Mouse (Mus musculus) small intestine, adult 2 months (tissue): ENCODE data around the gene Grhpr. TPM values are rescaled to one million over a fixed set of nuclear protein-coding genes. Genes with fewer than 3 reads are reported as not detected.
A peak's percentile ranks its signal among the peaks of the same experiment; 100 is the strongest.

Source experiments
- H3K27ac ChIP-seq: fragments of 200-500 bp; 2 replicates; pipeline ENCODE4 v1.5.1; 2012; ENCODE audit warnings: low read depth, low read length, control low read depth, inconsistent platforms; ENCODE audit not compliant: insufficient read depth
- H3K27me3 ChIP-seq: fragments of 200-500 bp; 2 replicates; pipeline ENCODE4 v1.6.1; 2012; ENCODE audit warnings: mild to moderate bottlenecking, moderate library complexity, low read length, inconsistent platforms; ENCODE audit not compliant: control insufficient read depth, insufficient read depth
- H3K36me3 ChIP-seq: fragments of 200-500 bp; 2 replicates; pipeline ENCODE4 v1.6.1; 2012; ENCODE audit warnings: mild to moderate bottlenecking, low read length, control low read depth, inconsistent platforms; ENCODE audit not compliant: control insufficient read depth, insufficient read depth
- H3K4me1 ChIP-seq: fragments of 200-500 bp; 2 replicates; pipeline ENCODE4 v1.6.1; 2012; ENCODE audit warnings: low read length, inconsistent platforms, mixed read lengths; ENCODE audit not compliant: control insufficient read depth, insufficient read depth, insufficient read length
- H3K4me3 ChIP-seq: fragments of 200-500 bp; 2 replicates; pipeline ENCODE4 v1.5.1; 2012; ENCODE audit warnings: low read depth, mild to moderate bottlenecking, control low read depth, inconsistent platforms, low read length, moderate library complexity
- CTCF ChIP-seq: fragments of 200-500 bp; IDR thresholded peaks from 2 replicates; pipeline ENCODE4 v1.5.1; 2012; ENCODE audit warnings: low read depth, mild to moderate bottlenecking, control low read depth, inconsistent platforms, low read length, moderate library complexity, mixed read lengths; ENCODE audit not compliant: insufficient replicate concordance, insufficient read length; ENCODE audit errors: extremely low read depth
- POLR2A ChIP-seq: fragments of 200-500 bp; IDR thresholded peaks from 2 replicates; pipeline ENCODE4 v1.6.1; 2012; ENCODE audit warnings: low read depth, mild to moderate bottlenecking, control low read depth, inconsistent platforms, low read length, moderate library complexity
- WGBS: fragments of 180-500 bp; shearing (Covaris S2); methylation state at CpG from one replicate; pipeline ENCODE4 v1.1.7; 2018; 5-methylcytosine and 5-hydroxymethylcytosine counted together
- polyA plus RNA-seq: library from polyadenylated mRNA; depleted of rRNA; stranded (reverse); fragments of >200 nt; gene quantifications from 2 replicates; pipeline ENCODE4 v1.2.3, GENCODE M21; 2012

Gene Grhpr
- polyA plus RNA-seq, 1 experiment = 32.9 TPM

DNA sequence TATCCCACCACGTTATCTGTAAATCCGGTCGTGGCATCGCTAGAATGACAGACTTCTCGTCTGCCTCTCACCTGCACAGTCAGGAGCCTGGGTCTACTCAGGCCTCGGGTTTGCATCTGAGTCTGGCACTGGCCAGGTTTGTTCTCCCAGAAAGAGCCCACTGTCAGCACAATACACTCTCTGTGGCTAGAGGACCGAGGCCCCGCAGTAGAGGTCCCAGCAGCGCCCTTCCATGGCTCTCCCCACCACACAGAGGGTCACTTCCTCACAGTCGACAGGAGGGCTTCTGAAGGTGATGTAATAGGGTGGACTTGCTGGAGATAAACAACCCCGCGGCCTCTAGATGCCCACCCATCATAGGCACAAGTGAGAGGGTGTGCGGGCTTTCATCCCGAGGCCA lies 7.3 kb upstream of the Grhpr start:
- Histone ChIP-seq H3K4me3 (peak overlapping the region; percentile 27), H3K4me1 (0 out of 2 replicates have a peak, but pooled peaks cover 3% of the 10 kb centered on the region), H3K27me3 (no peaks in the 10 kb centered on the region), H3K36me3 (no peaks in the 10 kb centered on the region), H3K27ac (no peak overlapping the region)
- TF ChIP-seq CTCF (no peak), POLR2A (no peak)
- 35% methylated on average over 14 of the region's 14 CpGs for WGBS

DNA sequence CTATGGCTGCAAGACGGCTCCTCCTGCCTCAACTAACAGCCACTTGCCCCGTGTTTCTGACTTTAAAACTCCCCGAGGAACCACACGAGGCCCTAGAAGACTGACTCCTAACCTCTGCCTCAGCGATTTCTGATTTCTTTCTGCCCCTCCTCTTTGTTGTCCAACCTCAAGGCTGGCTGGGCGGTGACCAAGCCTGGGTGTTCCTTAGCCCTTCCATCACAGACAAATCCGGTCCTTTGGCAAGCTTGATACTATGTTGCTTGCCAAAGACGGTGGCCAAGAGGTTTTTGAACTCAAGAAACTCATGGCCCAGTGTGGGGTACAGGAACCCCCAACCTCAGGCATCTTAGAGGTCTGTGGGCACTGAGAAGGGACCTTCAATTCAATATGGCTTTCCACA lies 6.9 kb upstream of the Grhpr start:
- no peaks in the 10 kb centered on the region for H3K27me3 ChIP-seq
- no peak for TF ChIP-seq POLR2A
- TF ChIP-seq CTCF = no peak
- 0 out of 2 replicates have a peak, but pooled peaks cover 3% of the 10 kb centered on the region for H3K4me1 ChIP-seq
- H3K36me3 ChIP-seq = no peaks in the 10 kb centered on the region
- no peak overlapping the region for H3K27ac ChIP-seq
- 71% methylated on average over 8 of the region's 8 CpGs for WGBS
- H3K4me3 ChIP-seq = no peak overlapping the region

DNA sequence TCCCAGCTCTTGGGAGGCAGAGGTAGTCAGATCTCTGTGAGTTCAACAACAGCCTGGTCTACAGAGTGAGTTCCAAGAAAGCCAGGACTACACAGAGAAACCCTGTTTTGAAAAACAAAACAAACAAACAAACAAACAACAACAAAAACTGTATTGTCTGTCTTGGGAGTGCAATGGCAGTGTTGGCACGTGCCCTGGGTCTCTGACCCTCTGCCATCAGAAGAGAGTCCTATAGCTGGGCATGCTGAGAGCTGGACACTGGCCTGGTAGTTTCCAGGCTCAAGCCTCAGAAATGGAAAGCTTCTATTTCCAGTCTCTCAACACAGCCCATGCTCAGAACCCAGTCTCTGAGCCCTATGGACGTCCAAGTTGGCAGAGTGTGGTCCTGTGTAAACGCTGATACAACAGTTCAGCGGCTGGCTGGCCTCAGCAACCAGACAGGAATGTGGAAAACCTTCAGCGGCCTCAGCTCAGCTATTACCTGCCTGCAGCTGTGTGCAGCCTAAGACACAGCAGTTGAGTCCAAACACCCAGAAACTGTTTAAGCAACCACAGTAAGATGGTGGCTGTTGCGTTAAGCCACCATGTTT lies 5.1 kb upstream of the Grhpr start:
- H3K36me3 ChIP-seq = no peaks in the 10 kb centered on the region
- WGBS = 66% methylated on average over 6 of the region's 6 CpGs
- no peak overlapping the region for H3K27ac ChIP-seq
- H3K27me3 ChIP-seq = no peaks in the 10 kb centered on the region
- no peak for TF ChIP-seq POLR2A
- no peak for TF ChIP-seq CTCF
- H3K4me3 ChIP-seq = no peak overlapping the region
- H3K4me1 ChIP-seq = peaks cover 3% of the 10 kb centered on the region; the same call in 1 of the 2 replicates

DNA sequence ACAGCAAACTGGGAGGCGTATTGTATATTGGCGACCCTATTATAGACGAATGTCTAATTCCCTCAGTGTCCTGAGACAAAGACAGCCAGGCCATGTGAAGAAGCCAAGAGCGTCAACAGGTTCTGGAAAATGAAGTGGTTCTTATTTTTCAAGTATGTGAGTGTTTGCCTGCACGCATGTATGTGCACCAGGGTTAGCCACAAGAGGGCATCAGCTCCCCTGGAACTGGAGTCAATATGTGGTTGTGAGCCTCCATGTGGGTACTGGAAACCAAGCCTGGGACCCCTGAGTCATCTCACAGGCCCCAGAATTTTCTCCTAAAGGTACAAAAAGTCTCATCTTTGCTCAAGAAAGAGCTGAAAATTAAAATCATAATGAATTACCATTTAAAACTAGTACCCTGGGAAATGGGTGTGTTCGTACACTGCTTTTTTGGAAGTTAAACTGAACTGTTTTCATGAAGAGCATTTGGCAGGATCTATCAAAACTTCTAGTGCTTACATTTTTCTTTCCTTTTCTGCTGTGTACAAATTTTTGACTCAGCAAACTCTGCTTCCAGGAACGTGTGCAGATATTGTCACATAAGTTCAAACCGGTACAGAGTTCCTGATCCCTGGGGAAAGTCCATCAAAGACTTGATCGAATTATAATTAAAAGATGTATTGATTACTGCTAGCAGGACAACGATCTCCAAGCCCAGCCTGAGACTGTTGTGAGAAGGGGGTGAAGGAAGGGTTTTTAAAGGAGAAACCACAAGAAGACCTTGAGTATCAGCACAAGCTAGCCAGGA lies 4.1 kb upstream of the Grhpr start:
- Histone ChIP-seq H3K36me3 (no peaks in the 10 kb centered on the region), H3K27me3 (no peaks in the 10 kb centered on the region), H3K27ac (no peak overlapping the region), H3K4me1 (peaks cover 10% of the 10 kb centered on the region), H3K4me3 (no peak overlapping the region)
- TF ChIP-seq CTCF (no peak), POLR2A (no peak)
- 85% methylated on average over 10 of the region's 10 CpGs for WGBS

DNA sequence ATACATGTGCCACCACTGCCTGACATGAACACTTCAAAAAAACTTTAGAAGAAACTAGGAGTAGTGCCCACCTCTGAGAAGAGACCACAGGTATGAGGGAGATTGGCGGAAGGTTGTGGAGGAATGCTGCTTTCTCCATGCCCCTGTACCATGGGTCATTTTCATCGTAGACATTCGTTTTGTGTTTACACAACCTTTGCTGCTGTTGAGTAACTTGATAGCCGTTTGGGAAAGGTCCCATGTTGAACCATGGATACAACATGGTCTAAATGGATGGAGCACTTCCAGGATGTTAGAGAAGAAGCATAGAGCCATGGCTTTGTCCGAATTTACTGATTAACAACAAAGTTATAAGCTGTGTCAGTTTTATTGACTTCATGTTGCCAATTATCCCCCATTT lies 3.0 kb upstream of the Grhpr start:
- WGBS = 53% methylated on average over 5 of the region's 5 CpGs
- Histone ChIP-seq H3K4me1 (peaks cover 10% of the 10 kb centered on the region), H3K27ac (no peak overlapping the region), H3K36me3 (no peaks in the 10 kb centered on the region), H3K27me3 (no peaks in the 10 kb centered on the region), H3K4me3 (no peak overlapping the region)
- no peak for TF ChIP-seq CTCF
- no peak for TF ChIP-seq POLR2A

DNA sequence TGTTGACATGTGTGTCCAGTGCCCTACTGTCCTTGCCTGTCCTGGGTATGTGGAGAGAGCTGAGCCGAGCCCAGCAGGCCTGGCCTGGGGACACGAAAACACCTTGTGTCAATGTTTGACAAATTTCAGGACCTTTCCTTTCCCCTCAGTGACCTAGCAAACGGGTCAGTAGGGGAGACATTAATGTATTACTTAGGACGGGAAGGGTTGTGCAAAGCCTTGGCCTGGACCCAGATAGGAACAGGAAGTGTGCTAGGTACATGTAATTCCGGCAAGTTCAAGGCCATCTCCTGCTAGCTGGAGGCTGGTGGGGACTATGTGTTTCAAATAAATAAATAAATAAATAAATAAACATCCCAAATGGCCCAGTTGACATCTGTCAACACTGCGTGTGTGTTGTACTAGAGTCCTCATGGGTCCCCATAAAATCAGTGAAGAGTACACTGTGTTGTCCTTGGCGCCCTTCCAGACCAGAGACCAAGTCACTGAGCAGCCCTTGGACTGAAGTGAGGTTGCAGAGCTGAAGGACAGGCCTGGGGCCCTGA lies 1.3 kb upstream of the Grhpr start:
- Histone ChIP-seq H3K4me3 (no peak overlapping the region), H3K4me1 (peaks cover 7% of the 10 kb centered on the region), H3K27me3 (no peaks in the 10 kb centered on the region), H3K36me3 (no peaks in the 10 kb centered on the region), H3K27ac (no peak overlapping the region)
- no peak for TF ChIP-seq POLR2A
- TF ChIP-seq CTCF = no peak
- WGBS = 51% methylated on average over 7 of the region's 7 CpGs

DNA sequence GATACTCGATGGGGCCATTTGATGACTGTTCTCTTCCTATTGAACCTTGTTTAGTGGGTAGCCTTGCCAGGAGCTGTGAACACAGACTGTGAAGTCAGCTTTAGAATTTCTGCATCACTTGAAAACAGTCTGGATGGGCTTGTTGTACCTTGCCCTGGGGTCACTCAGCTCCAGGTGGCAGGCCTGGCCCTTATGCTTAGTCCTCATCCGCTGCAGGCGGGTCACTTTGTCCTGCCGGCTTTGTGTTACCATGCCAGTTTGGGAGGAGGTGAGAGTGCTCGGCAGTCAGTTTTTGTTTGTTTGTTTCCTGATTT lies 736 bp downstream of the Grhpr start:
- 8% methylated on average over 5 of the region's 5 CpGs for WGBS
- Histone ChIP-seq H3K27ac (peak overlapping the region; percentile 85), H3K4me3 (peak overlapping the region; percentile 87), H3K4me1 (peaks cover 7% of the 10 kb centered on the region), H3K36me3 (peaks cover 1% of the 10 kb centered on the region; the same call in 1 of the 2 replicates), H3K27me3 (no peaks in the 10 kb centered on the region)
- no peak for TF ChIP-seq CTCF
- TF ChIP-seq POLR2A = no peak
